Mouse (Mus musculus) kidney, adult 2 months (tissue): ENCODE results near the gene Ccdc191.

ENCODE experiments used
- CTCF ChIP-seq: fragments of 200-500 bp; conservative IDR thresholded peaks from 2 replicates; pipeline ENCODE4 v1.5.1; 2011; ENCODE audit warnings: low read depth, mild to moderate bottlenecking, control low read depth, low read length, moderate library complexity, mixed read lengths; ENCODE audit not compliant: insufficient read depth, insufficient read length
- POLR2A ChIP-seq: fragments of 200-500 bp; IDR thresholded peaks from one replicate; pipeline ENCODE4 v1.6.1; 2011; ENCODE audit warnings: low read depth, low read length, control low read depth

DNA sequence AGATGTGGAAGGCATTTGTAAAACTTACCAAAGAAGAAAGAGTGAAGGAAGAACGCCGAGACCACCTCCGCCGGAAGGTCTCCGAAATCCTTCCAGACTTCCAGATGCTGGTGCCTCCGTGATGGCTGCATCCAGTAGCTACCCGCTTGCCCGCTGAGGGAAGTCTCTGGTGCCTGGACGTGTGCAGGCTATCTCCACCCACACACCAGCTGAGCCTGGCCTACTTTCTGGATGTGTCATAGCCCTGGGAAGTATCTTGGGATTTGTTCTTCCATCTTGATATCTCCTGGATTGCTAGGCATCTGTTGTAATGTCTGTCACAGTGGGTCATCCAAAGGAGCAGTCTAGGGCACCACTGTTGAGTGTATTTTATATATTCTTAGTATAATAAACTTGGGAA is 73.7 kb downstream of the Ccdc191 start:
- TF ChIP-seq POLR2A, result no peak
- TF ChIP-seq CTCF, result no peak
